Mouse (Mus musculus): ENCODE measurements at regions not wholly inside any gene's neighbourhood (a gene's known extent, or its start where the extent isn't known, plus 50 kb on each side); places are given as distances from the start of the nearest gene placed in this dataset.

GRCm38 (mm10) chr16:79718230-79718629 lies 627.3 kb upstream of the Tmprss15 start:
- Histone ChIP-seq H3K27me3 (ENCODE audit: control insufficient read depth, insufficient read depth, low read length) (no peaks in the 10 kb centered on the region), H3K9ac (ENCODE audit: low read length) (no peak overlapping the region), H3K4me1 (ENCODE audit: control insufficient read depth, insufficient read depth, low read length) (no peaks in the 10 kb centered on the region), H3K4me3 (ENCODE audit: low read depth, low read length) (no peak overlapping the region), H3K27ac (replicated peaks; ENCODE audit: low read depth, low read length) (no peak overlapping the region), H3K4me2 (ENCODE audit: low read depth, severe bottlenecking) (no peak overlapping the region), H3K9me3 (ENCODE audit: control insufficient read depth, low read length) (no peaks in the 10 kb centered on the region), H3K36me3 (ENCODE audit: control insufficient read depth, insufficient read depth, low read length) (no peaks in the 10 kb centered on the region)
- WGBS = 86% methylated on average over 1 of the region's 1 CpGs
- DNase-seq (ENCODE audit: low spot score) = no peak
- ATAC-seq (ENCODE audit: insufficient number of reproducible peaks, low FRiP score, low TSS enrichment, low read depth) = no peak

GRCm38 (mm10) chr16:79692444-79692843 lies 601.5 kb upstream of the Tmprss15 start:
- H3K4me2 ChIP-seq (ENCODE audit: low read depth, severe bottlenecking) = no peak overlapping the region
- H3K9me3 ChIP-seq (ENCODE audit: control insufficient read depth, low read length) = no peaks in the 10 kb centered on the region
- H3K27me3 ChIP-seq (ENCODE audit: control insufficient read depth, insufficient read depth, low read length) = no peaks in the 10 kb centered on the region
- DNase-seq (ENCODE audit: low spot score) = no peak
- ATAC-seq (ENCODE audit: insufficient number of reproducible peaks, low FRiP score, low TSS enrichment, low read depth) = no peak
- WGBS = 70% methylated on average over 2 of the region's 2 CpGs
- no peak overlapping the region for H3K9ac ChIP-seq (ENCODE audit: low read length)
- no peak overlapping the region for H3K4me3 ChIP-seq (ENCODE audit: low read depth, low read length)
- H3K36me3 ChIP-seq (ENCODE audit: control insufficient read depth, insufficient read depth, low read length) = no peaks in the 10 kb centered on the region
- H3K4me1 ChIP-seq (ENCODE audit: control insufficient read depth, insufficient read depth, low read length) = no peaks in the 10 kb centered on the region
- H3K27ac ChIP-seq (replicated peaks; ENCODE audit: low read depth, low read length) = no peak overlapping the region

- 87% methylated on average over 6 of the region's 6 CpGs for WGBS
- no peak overlapping the region for H3K27ac ChIP-seq (replicated peaks; ENCODE audit: low read depth, low read length)
- DNase-seq (ENCODE audit: low spot score) (no peak), ATAC-seq (ENCODE audit: insufficient number of reproducible peaks, low FRiP score, low TSS enrichment, low read depth) (no peak)
- no peak overlapping the region for H3K4me2 ChIP-seq (ENCODE audit: low read depth, severe bottlenecking)
- H3K9ac ChIP-seq (ENCODE audit: low read length) = no peak overlapping the region
- H3K4me3 ChIP-seq (ENCODE audit: low read depth, low read length) = no peak overlapping the region
- H3K4me1 ChIP-seq (ENCODE audit: control insufficient read depth, insufficient read depth, low read length) = no peaks in the 10 kb centered on the region
- no peaks in the 10 kb centered on the region for H3K9me3 ChIP-seq (ENCODE audit: control insufficient read depth, low read length)
- no peaks in the 10 kb centered on the region for H3K27me3 ChIP-seq (ENCODE audit: control insufficient read depth, insufficient read depth, low read length)
- H3K36me3 ChIP-seq (ENCODE audit: control insufficient read depth, insufficient read depth, low read length) = no peaks in the 10 kb centered on the region
These were observed 560.4 kb upstream of the Tmprss15 start for GRCm38 (mm10) chr16:79651162-79651741.

GRCm38 (mm10) chr16:79640898-79641297 lies 550.0 kb upstream of the Tmprss15 start:
- H3K4me3 ChIP-seq (ENCODE audit: low read depth, low read length) = no peak overlapping the region
- no peak overlapping the region for H3K9ac ChIP-seq (ENCODE audit: low read length)
- H3K27me3 ChIP-seq (ENCODE audit: control insufficient read depth, insufficient read depth, low read length) = no peaks in the 10 kb centered on the region
- no peak overlapping the region for H3K4me2 ChIP-seq (ENCODE audit: low read depth, severe bottlenecking)
- DNase-seq (ENCODE audit: low spot score) (no peak), ATAC-seq (ENCODE audit: insufficient number of reproducible peaks, low FRiP score, low TSS enrichment, low read depth) (no peak)
- H3K9me3 ChIP-seq (ENCODE audit: control insufficient read depth, low read length) = no peaks in the 10 kb centered on the region
- no peak overlapping the region for H3K27ac ChIP-seq (replicated peaks; ENCODE audit: low read depth, low read length)
- no peaks in the 10 kb centered on the region for H3K4me1 ChIP-seq (ENCODE audit: control insufficient read depth, insufficient read depth, low read length)
- no peaks in the 10 kb centered on the region for H3K36me3 ChIP-seq (ENCODE audit: control insufficient read depth, insufficient read depth, low read length)
- WGBS = 72% methylated on average over 3 of the region's 3 CpGs

GRCm38 (mm10) chr16:79627139-79627538 lies 536.2 kb upstream of the Tmprss15 start:
- DNase-seq (ENCODE audit: low spot score) (no peak), ATAC-seq (ENCODE audit: insufficient number of reproducible peaks, low FRiP score, low TSS enrichment, low read depth) (no peak)
- no peaks in the 10 kb centered on the region for H3K27me3 ChIP-seq (ENCODE audit: control insufficient read depth, insufficient read depth, low read length)
- no peak overlapping the region for H3K4me3 ChIP-seq (ENCODE audit: low read depth, low read length)
- no peak overlapping the region for H3K4me2 ChIP-seq (ENCODE audit: low read depth, severe bottlenecking)
- no peaks in the 10 kb centered on the region for H3K9me3 ChIP-seq (ENCODE audit: control insufficient read depth, low read length)
- no peaks in the 10 kb centered on the region for H3K4me1 ChIP-seq (ENCODE audit: control insufficient read depth, insufficient read depth, low read length)
- WGBS = 73% methylated on average over 1 of the region's 1 CpGs
- no peaks in the 10 kb centered on the region for H3K36me3 ChIP-seq (ENCODE audit: control insufficient read depth, insufficient read depth, low read length)
- no peak overlapping the region for H3K9ac ChIP-seq (ENCODE audit: low read length)
- H3K27ac ChIP-seq (replicated peaks; ENCODE audit: low read depth, low read length) = no peak overlapping the region

- no peak for ATAC-seq (ENCODE audit: insufficient number of reproducible peaks, low FRiP score, low TSS enrichment, low read depth)
- Histone ChIP-seq H3K9me3 (ENCODE audit: control insufficient read depth, low read length) (no peaks in the 10 kb centered on the region), H3K36me3 (ENCODE audit: control insufficient read depth, insufficient read depth, low read length) (no peaks in the 10 kb centered on the region), H3K27ac (replicated peaks; ENCODE audit: low read depth, low read length) (no peak overlapping the region), H3K4me3 (ENCODE audit: low read depth, low read length) (no peak overlapping the region), H3K4me1 (ENCODE audit: control insufficient read depth, insufficient read depth, low read length) (no peaks in the 10 kb centered on the region), H3K4me2 (ENCODE audit: low read depth, severe bottlenecking) (no peak overlapping the region), H3K9ac (ENCODE audit: low read length) (no peak overlapping the region), H3K27me3 (ENCODE audit: control insufficient read depth, insufficient read depth, low read length) (no peaks in the 10 kb centered on the region)
- WGBS = 79% methylated on average over 5 of the region's 5 CpGs
- DNase-seq (ENCODE audit: low spot score) = no peak
These were observed 520.1 kb upstream of the Tmprss15 start for GRCm38 (mm10) chr16:79611002-79611401.

GRCm38 (mm10) chr16:79590891-79591290 lies 500.0 kb upstream of the Tmprss15 start:
- Histone ChIP-seq H3K27me3 (ENCODE audit: control insufficient read depth, insufficient read depth, low read length) (no peaks in the 10 kb centered on the region), H3K9me3 (ENCODE audit: control insufficient read depth, low read length) (no peaks in the 10 kb centered on the region), H3K4me3 (ENCODE audit: low read depth, low read length) (no peak overlapping the region), H3K4me2 (ENCODE audit: low read depth, severe bottlenecking) (no peak overlapping the region), H3K27ac (replicated peaks; ENCODE audit: low read depth, low read length) (no peak overlapping the region), H3K4me1 (ENCODE audit: control insufficient read depth, insufficient read depth, low read length) (no peaks in the 10 kb centered on the region), H3K36me3 (ENCODE audit: control insufficient read depth, insufficient read depth, low read length) (no peaks in the 10 kb centered on the region), H3K9ac (ENCODE audit: low read length) (no peak overlapping the region)
- WGBS = 69% methylated on average over 3 of the region's 3 CpGs
- ATAC-seq (ENCODE audit: insufficient number of reproducible peaks, low FRiP score, low TSS enrichment, low read depth) (no peak), DNase-seq (ENCODE audit: low spot score) (no peak)

GRCm38 (mm10) chr16:79585745-79586144 lies 494.8 kb upstream of the Tmprss15 start:
- no peak overlapping the region for H3K27ac ChIP-seq (replicated peaks; ENCODE audit: low read depth, low read length)
- H3K4me2 ChIP-seq (ENCODE audit: low read depth, severe bottlenecking) = no peak overlapping the region
- no peak for ATAC-seq (ENCODE audit: insufficient number of reproducible peaks, low FRiP score, low TSS enrichment, low read depth)
- H3K4me3 ChIP-seq (ENCODE audit: low read depth, low read length) = no peak overlapping the region
- no peaks in the 10 kb centered on the region for H3K9me3 ChIP-seq (ENCODE audit: control insufficient read depth, low read length)
- no peaks in the 10 kb centered on the region for H3K4me1 ChIP-seq (ENCODE audit: control insufficient read depth, insufficient read depth, low read length)
- no peak for DNase-seq (ENCODE audit: low spot score)
- no peak overlapping the region for H3K9ac ChIP-seq (ENCODE audit: low read length)
- no peaks in the 10 kb centered on the region for H3K27me3 ChIP-seq (ENCODE audit: control insufficient read depth, insufficient read depth, low read length)
- no peaks in the 10 kb centered on the region for H3K36me3 ChIP-seq (ENCODE audit: control insufficient read depth, insufficient read depth, low read length)

- H3K9ac ChIP-seq (ENCODE audit: low read length) = no peak overlapping the region
- WGBS = 86% methylated on average over 2 of the region's 2 CpGs
- no peak for ATAC-seq (ENCODE audit: insufficient number of reproducible peaks, low FRiP score, low TSS enrichment, low read depth)
These were observed 480.0 kb upstream of the Tmprss15 start for GRCm38 (mm10) chr16:79570867-79571266.

More at GRCm38 (mm10) chr16:79570867-79571266, 480.0 kb upstream of the Tmprss15 start:
- Histone ChIP-seq H3K4me3 (ENCODE audit: low read depth, low read length) (no peak overlapping the region), H3K27me3 (ENCODE audit: control insufficient read depth, insufficient read depth, low read length) (no peaks in the 10 kb centered on the region), H3K9me3 (ENCODE audit: control insufficient read depth, low read length) (no peaks in the 10 kb centered on the region), H3K4me1 (ENCODE audit: control insufficient read depth, insufficient read depth, low read length) (no peaks in the 10 kb centered on the region), H3K27ac (replicated peaks; ENCODE audit: low read depth, low read length) (no peak overlapping the region), H3K4me2 (ENCODE audit: low read depth, severe bottlenecking) (no peak overlapping the region), H3K36me3 (ENCODE audit: control insufficient read depth, insufficient read depth, low read length) (no peaks in the 10 kb centered on the region)
- DNase-seq (ENCODE audit: low spot score) = no peak
